Mouse (Mus musculus) heart, postnatal 0 days (tissue): Measurements from ENCODE around the gene Cachd1.

Experiments
- CTCF ChIP-seq: IDR thresholded peaks from 2 replicates; pipeline ENCODE4 v1.5.1; 2016; ENCODE audit warnings: antibody characterized with exemption, control low read depth, low read depth
- EP300 ChIP-seq: IDR thresholded peaks from 2 replicates; pipeline ENCODE4 v1.6.1; 2016; ENCODE audit warnings: antibody characterized with exemption, low read depth

- TF ChIP-seq CTCF (no peak), EP300 (no peak)
These were observed 256.6 kb downstream of the Cachd1 start for GRCm38 (mm10) chr4:101033047-101033446.
